7 mouse cellular contexts compared by ENCODE assay signal in genomic region chr12:32207948-32208891, GRCm38 (mm10). TPM values are rescaled to one million over a fixed set of nuclear protein-coding genes. Genes with fewer than 3 reads are reported as not detected.
A peak's percentile ranks its signal among the peaks of the same experiment; 100 is the strongest.
DNase-seq lines count a peak whose midpoint lies in the region; ATAC-seq lines count a peak whose summit lies in the region.

Gene Pik3cg, minus strand, starts transcription at chr12:32208659.

- no peak within 1 kb of the TSS for H3K4me3 ChIP-seq in midbrain, embryonic 10.5 days

- no peaks in the 10 kb centered on the region for H3K9me3 ChIP-seq in midbrain, embryonic 10.5 days (replicated peaks)

- H3K27ac ChIP-seq in midbrain, embryonic 10.5 days (replicated peaks): no peak within 1 kb of the TSS

- no peaks in the 10 kb centered on the region for H3K36me3 ChIP-seq in midbrain, embryonic 10.5 days

- peak; percentile 17 for DNase-seq in urinary bladder, postnatal 14 days (ENCODE audit: low spot score)
- DNase-seq in urinary bladder, postnatal 4 days (ENCODE audit: low spot score in 2 of 2): no peak
- DNase-seq in kidney, postnatal 36 days: peak; percentile 5 to 30
- no peak for DNase-seq in midbrain, embryonic 10.5 days (ENCODE audit: low spot score)
- DNase-seq in frontal cortex, adult 2 months (ENCODE audit: extremely low spot score in 1 of 2, low spot score in 1 of 2): no peak

- WGBS in midbrain, embryonic 10.5 days: 74% methylated on average over 22 of the region's 22 CpGs

- H3K4me1 ChIP-seq in midbrain, embryonic 10.5 days: peaks cover 20% of the 10 kb centered on the region

- no peaks in the 10 kb centered on the region for H3K27me3 ChIP-seq in midbrain, embryonic 10.5 days (ENCODE audit: low read depth, poor library complexity, severe bottlenecking)

- peak; percentile 75 for ATAC-seq in erythroid progenitor cell, adult 5-6 weeks (replicated peaks; ENCODE audit: low FRiP score, poor library complexity, severe bottlenecking)
- peak; percentile 84 for ATAC-seq in monocyte, adult 5-6 weeks (replicated peaks; ENCODE audit: insufficient number of reproducible peaks, low FRiP score, low TSS enrichment, poor library complexity, severe bottlenecking)

RNA-seq across cellular contexts. Expression of gene Pik3cg, which starts in this region (rescaled TPM):
- total RNA-seq in erythroid progenitor cell, adult 5-6 weeks (2015; ENCODE audit: low replicate concordance): 22.6 and 34.6 TPM in 2 replicates
- total RNA-seq in erythroid progenitor cell, adult 5-6 weeks (2017; ENCODE audit: low replicate concordance): 7.6 and 10.6 TPM in 2 replicates
- 43.6 to 67.8 TPM (median 52.4 TPM) in 3 replicates for total RNA-seq in monocyte, adult 5-6 weeks (2017)
- 0.75 and 1.5 TPM in 2 replicates for polyA plus RNA-seq in midbrain, embryonic 10.5 days (2016; fragmentation: Nextera tagmentation; extraction: Ambion mirVana)
- polyA plus RNA-seq in frontal cortex, adult 2 months (2012; rRNA removed): 1.6 and 2.5 TPM in 2 replicates

Comparison
In these comparisons a context has a peak if more than half of its experiments do, and no peak if none do; other contexts are left out.
1. DNase-seq: peak in urinary bladder, postnatal 14 days (single experiment) and kidney, postnatal 36 days (2 of 2); none in urinary bladder, postnatal 4 days (0 of 2), midbrain, embryonic 10.5 days (single experiment) and frontal cortex, adult 2 months (0 of 2).